Mouse (Mus musculus) kidney, postnatal 4 days (tissue): Measurements from ENCODE around the gene Psmb11.
"Not testable (repeated sequence)": the region's sequence is repeated elsewhere in the genome, so short reads cannot be mapped to it uniquely, and the experiment has no call there.

Source experiments
- DNase-seq, 2 experiments: peaks; one replicate each; pipeline ENCODE4 v3.0.0; 2021; ENCODE audit warnings: mixed read lengths in 2 of 2

Psmb11 gene

DNA sequence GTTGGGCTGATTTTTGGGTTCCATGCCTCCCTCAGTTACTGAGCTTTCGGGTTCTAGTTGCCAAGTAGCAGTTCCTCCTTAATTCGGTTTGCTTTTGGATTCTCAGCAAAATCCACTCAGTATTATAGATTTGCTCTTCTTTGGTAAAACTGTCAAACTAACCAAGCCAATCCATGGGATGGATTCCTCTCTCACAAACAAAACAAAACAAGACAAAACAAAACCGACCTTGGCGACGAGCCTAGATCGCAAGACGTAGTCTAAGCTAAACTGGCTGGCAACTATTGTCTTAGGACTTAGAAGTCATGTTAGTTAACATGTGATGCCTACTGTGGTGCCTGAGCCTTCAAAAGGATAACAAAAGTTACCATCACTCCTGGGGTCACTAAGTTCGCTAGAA, 17.5 kb upstream of the Psmb11 start:
- DNase-seq: no peak

DNA sequence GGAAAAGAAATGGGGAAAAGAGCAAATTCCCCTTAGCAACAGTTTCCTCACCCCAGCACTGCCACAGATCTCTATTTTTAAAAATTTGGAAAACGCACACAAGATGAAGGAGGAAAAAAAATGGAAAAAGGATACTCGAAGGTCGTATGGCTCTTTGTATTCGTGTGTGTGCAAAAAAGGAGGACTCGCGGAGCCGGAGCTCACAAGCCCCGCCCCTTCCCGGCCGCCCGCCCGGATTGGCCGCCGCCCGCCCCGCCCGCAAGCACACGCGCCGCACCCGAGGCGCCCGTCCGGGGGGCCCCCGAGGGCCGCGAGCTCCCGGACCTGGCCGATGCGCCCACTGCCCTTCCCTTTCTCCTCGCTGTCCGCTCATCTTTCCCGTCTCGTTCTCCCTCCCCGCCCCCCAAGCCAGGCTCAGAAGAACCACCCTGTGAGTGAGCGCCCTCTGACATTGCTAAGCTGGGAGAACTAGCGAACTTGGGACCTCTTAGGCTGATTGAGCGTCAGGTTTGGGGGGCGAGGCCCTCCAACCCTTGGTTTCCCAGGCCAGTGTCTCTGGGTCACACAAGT, 15.4 kb upstream of the Psmb11 start, which contains the start of gene 4931414P19Rik:
4931414P19Rik (minus strand) TSS at position 242 of the 570 bp plus-strand sequence.
- DNase-seq: peak; percentile 91 to 95

DNA sequence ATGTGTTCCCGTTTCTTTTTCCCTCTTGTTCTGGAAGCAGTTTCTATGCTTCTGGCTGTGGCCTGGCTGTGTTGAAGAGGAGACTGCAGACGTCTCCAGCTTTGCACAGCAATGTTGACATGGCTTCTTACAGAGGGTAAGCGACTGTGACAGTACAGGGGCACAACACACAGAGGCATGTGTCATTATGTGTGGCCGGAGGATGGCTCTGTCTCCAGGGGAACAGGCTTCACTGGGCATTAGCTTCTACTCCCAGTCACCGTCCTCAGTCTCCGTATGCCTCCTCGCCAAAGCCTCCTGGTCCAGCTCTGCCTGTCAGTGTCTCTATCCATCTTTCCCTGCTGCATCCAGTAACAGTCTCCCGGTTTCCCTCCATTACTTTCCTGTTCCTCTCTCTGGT, 14.0 kb upstream of the Psmb11 start:
- no peak for DNase-seq

DNA sequence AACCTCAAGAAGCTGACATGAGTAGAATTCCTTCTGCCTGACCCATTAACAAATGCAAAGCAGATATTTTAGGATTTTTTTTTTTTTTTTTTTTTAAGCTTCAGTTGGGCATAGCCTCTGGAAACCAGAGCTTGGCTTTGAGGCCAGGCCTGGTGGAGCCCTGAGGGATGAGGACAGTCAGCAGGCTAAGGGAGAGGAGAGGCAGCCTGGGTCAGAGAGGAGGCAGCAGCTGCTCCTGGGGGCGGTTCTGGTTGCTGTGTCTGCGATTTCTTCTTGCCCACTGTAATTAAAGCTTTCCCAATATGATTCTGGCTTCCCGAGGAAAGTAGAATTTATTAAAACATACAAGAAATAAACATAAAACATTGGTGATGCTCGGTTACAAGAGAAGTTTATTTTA, 12.0 kb upstream of the Psmb11 start:
- DNase-seq: no peak

DNA sequence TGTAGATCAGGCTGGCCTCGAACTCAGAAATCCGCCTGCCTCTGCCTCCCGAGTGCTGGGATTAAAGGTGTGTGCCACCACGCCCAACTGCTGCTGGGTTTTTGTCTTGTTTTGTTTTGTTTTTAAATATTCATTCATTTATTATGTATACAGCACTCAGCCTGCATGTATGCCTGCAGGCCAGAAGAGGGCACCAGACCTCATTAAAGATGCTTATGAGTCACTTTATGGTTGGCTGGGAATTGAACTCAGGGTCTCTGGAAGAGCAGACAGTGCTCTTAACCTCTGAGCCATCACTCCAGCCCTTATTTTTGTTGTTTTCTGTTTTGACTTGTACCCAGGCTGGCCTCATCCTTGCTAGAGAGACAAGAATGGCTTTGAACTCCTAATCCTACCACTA, 11.3 kb upstream of the Psmb11 start:
- peak in 1 of 2 experiments; percentile 34 for DNase-seq

DNA sequence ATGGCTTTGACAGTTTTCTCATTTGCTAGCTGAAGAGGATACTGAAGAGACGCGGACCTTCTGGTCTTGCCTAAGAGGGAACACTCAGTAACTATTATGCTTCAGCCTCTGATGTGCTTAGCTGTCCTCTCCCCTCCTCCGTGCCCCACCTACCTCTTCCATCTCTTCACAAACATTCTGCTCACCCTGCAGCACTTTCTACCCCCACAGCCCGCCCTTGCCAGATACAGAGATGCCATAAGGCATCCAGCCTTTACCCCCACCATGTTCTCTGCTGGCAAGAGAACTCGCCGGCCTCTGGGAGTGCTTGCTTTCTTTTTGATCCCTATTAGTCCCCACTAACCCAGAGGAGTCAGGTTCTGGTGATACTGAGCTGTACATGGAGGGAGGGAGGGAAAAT, 10.6 kb upstream of the Psmb11 start:
- DNase-seq: no peak

DNA sequence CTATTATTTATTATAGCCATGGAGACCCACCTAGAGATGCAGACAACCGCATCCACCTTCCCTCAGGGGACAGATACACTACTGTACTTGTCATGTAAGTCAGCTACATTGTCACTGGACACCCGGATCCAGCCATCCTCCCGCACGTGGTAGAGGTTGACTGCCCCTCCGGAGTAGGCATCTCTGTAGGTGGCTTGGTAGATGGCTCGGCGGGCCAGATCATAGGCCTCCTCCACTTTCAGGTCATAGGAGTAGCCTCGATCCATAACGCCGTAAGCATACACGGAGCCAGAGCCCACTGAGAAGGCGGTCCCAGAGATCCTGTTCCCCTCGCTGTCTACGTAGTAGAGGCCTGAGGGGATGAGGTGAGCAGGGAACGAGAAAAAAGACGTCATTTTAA, 7.1 kb upstream of the Psmb11 start:
- DNase-seq: not testable (repeated sequence)

DNA sequence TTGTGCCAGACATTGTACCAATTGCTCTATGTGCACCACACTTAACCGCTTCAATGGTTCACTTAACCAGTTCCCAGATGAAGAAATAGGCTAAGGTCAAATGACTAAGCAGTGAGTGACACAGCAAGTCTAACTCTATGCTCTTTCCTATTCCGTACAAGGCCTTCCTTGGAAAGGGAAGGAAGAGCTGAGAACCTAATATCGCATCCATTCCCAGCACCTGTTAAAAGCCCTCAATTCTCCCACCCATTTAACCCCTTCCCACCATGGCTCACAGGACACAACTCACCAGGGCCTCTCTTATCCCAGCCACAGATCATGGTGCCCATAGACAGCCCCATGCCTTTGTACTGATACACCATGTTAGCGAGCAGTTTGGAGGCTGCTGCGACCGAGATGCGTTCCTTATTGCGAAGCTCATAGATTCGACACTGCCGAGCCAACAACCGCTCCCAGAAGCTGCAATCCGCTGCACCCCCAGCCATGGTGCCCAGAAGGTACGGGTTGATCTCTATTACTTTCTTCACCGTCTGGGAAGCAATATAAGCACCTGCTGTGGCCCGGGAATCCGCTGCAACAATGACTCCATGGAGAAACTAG, 4.9 kb upstream of the Psmb11 start:
- DNase-seq: no peak

DNA sequence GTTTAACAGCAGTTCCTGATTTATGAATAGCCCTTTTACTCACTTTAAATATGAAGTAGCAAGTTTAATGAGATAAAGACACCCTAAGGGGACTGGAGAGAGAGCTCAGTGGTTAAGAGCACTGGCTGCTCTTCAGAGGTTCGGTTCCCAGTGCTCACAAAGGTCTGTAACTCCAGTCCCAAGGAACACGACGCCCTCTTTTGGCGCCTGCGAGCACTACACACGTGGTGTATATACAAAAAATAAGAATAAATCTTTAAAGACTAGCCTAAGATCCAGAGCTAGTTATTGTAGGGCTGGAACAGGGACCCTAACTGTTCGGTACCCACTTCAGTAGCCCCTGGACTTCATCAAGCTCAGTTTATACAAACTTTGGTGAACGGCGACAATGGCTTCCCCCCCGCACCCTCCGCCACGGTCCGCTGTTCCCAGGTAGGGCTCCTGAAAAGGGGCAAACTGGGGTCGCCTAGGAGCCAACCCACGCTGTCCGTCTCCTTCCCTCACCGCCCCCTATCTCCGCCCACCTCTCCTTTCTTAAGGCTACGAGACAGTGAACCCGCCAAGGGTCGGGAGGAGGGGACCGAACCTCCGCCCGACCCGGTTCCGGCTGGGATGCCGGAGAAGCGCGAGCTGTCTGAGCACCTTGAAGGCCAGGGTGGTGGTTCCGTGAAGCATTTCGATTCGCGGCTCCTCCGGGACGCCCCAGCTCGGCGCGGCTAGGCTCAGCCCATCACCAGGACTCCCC, 3.9 kb upstream of the Psmb11 start:
- peak; percentile 41 to 54 for DNase-seq

DNA sequence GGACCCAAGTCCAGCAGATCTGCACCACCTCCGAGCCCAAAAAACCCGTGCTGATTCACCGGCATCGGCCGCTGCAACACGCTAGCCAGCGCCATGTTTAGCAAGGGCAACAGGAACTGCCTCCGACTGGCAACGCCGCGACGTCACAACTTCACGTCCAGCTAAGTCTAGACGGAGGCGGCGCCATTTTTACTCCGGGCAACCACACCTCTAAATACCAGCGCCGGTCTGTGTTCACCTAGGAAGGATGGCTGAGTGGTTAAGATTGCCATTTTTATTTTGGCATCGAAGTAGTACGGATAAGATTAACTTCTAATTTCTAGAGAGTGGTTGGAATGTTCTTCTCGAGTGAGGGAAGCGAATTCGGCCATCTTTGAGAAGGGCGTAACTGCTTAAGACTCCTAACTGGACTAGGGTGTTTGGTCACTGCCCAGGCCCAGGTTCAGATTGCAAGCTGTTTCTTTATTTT, 3.3 kb upstream of the Psmb11 start, which contains the start of gene Psmb5:
Psmb5 (minus strand) TSS at position 126 of the 469 bp plus-strand sequence.
- DNase-seq: peak; percentile 91 to 95

DNA sequence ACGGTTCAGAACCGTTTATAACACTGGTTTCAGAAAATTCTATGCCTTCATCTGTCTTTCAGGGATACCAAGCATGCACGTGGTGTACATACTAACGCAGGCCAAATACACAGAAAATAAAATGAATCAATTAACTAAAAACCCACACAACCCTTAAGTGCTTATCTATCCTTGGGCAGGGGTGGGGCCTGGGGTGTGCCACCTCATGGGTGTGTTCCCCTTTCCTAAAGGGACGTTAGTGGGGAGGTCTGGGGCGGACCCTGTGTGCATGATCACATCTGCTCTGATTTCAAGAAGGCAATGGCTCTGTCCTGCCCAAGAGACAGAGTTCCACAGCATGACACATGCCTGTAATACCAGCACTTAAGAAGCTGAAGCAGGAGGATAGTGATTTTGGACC, 2.1 kb downstream of the Psmb11 start:
- DNase-seq: no peak

DNA sequence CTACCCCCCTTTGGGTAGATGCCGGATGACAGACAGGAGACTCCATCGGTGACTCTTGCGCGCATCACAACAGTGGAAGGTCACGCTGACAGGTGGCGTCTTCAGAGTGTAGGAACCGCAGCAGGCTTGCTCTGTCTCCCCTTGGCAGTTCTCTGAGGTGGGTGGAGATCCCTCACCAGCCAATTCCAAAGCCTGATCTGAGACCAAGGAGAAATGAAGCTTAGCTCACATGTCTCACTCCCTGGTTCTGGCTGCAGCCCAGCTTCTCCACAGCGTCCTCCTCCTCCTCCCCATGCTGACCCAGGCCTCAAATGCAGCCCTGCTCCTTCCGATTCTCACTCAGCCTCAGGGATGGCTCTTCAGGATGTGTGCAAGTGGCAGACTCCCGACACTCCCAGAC, 3.7 kb downstream of the Psmb11 start:
- no peak for DNase-seq

DNA sequence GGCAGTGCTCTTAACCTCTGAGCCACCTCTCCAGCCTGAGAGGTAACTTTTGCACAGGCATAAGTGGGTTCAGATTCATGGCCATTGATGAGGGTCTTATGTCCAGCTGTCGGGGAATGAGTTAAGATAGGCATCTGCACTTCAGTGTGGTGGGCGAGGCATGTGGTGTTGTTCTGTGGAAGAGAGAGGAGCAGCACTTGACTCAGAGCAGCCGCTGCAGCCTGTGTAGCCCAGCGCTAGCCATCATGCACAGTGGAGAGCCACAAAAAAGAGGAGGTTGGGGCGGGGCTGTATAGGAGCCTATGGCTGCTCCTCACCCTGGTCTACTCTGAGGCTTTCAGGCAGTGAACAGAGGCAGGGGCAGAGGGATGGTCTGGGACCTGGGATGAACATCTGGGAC, 6.9 kb downstream of the Psmb11 start:
- no peak for DNase-seq

DNA sequence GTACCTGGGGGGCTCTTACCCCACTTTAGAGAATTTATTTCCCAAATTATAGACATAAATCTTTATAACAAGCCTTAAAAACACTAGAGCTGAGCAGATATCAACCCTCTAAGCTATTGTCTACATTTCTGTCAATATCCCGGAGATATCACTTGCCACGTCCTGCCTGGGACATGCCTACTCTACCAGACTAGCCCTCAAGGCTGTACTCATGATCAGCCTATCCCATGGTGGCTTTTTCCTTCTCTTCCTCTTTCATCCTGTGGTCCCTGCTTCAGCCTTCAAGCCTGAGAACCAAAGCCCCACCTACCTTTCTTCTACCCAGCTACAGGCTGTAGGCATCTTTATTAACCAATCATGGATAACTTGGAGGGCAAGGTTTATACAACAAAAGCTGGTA, 8.6 kb downstream of the Psmb11 start:
- DNase-seq: no peak

DNA sequence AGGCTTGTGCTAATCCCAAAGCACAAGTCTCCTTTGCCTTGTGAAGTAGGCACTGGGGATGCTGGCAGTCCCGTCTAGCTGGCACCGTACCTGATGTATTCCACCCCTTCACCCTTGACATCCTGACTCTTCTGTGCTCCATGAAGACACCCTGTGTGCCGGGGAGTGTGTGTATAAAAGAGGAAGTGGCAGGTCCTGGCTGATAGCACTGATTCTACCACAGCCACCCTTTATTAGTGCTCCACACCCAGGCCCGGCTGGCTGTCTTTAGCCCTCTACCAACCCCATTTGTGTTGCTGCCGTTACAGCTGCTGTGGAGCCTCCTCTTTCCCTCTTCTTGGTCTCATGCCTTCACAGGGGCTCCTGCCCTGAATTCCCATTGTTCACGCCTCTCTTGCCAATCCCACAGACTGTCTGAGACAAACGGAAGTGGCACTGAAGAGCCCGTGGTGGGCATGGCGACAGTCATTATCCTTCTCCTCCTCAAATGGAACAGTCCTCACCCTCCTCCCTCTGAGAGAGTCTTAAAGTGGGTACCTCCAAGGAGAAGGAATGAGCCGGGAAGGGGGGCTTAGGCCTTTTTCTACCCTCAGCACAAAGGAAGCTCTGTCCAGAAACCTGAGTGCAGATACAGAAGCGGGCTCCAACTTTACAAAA, 9.5 kb downstream of the Psmb11 start:
- DNase-seq: no peak

DNA sequence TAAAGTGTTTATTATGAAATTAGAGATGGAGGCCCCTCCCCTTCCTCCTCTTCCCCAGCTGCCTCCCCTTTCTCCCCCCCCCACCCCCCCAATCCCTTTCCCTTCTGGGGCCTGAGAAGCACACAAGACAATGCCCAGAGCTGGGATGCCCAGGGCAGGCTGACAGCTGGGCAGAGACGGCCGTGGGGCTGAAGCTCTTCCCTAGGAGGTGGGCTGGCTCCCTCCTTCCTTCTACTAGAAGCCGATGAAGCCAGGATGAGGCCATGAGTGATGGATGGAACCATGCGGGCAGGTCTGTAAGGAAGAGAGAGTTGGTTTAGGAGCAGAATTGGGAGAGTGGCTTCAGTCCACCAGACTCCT, 10.0 kb downstream of the Psmb11 start:
- no peak for DNase-seq

DNA sequence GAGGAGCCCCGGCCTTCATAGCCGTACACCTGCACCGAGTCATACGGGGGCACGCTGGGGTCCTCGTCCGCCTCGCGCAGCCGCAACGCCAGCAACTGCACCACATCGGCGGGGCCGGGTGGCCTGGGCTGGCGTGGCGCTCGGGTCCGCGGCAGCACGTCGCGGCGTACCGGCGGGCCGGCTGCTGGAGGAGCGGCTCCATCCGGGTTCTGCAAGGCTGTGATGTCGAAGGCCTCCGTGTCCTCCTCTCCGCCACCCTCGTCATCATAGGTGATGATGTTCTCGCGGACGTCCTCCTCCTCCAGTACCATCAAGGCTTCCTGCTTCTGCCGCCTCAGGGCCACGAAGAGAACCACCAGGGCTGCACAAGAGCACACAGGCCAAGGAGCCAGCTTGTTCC, 11.0 kb downstream of the Psmb11 start:
- DNase-seq: no peak

DNA sequence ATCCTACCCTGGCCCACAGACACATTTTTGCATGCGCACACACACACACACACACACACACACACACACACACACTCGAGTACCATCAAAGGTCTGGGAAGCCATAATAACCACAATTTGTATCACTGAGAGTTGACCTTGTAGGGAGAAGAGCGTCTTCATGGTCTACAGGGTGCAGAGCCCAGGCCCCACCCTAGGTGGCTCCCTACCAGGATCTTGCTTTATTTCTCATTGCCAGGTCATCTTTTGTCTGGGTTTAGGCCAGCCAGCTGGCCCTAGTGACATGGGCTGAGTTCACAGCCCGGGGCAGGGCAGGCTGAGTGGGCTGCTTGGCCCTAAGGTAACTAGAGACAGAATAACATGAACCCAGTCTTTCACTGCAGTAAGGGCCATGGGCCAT, 12.9 kb downstream of the Psmb11 start:
- no peak for DNase-seq

DNA sequence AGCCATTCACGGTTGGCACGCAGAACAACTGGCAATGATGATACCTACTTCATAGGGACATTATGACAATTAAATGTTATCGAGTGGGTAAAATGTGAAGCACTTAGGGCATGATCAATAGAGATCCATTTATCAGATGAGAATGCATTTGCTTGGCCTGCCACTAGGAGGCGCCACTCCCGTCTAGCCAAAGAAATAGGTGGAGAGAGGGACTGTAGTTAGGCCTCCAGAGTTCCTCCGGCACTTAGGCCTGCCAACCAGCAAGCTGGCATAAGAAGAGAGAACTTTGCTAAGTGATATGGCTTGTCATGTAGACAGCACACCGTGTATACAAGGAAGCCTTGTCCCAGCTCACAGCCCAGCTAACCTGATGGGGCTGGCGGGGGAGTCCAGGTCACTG, 15.7 kb downstream of the Psmb11 start:
- peak; percentile 71 to 72 for DNase-seq

DNA sequence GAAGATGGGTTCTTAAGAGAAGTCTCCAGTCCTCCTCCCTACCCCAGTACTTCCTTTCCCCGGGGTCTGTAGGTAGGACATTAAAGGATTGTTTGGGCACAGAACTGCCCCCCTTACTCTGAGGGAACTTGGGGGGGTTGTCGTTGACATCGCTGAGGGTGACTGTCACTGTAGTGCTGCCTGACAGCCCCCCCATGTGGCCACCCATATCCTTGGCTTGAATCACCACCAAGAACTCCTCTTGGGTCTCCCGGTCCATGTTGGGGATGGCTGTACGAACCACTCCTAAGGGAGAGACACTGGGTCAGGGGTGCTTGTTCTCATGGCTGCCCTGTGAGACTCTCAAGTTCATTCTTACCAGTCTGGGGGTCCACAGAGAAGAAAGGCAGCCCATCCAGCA, 17.0 kb downstream of the Psmb11 start:
- DNase-seq: peak; percentile 36 to 45

DNA sequence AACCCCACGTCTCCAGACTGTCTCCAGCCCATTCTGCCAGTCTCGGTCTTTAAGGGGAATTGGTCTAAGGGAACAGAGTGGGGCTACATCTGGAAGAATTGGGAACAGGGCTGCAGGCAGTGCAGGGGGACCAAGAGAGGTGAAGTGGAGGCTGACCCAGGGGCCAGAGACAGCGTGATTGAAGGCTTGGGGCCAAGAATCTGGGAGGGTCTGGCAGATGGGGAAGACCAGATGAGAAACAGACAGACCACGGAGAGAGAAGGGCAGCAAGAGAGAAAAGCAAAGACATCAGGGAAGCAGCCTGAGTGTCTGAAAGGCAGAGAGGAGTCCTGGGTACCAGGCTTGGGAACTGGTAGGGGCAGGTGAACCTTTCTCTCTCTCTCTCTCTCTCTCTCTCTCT, 18.9 kb downstream of the Psmb11 start:
- DNase-seq: no peak

DNA sequence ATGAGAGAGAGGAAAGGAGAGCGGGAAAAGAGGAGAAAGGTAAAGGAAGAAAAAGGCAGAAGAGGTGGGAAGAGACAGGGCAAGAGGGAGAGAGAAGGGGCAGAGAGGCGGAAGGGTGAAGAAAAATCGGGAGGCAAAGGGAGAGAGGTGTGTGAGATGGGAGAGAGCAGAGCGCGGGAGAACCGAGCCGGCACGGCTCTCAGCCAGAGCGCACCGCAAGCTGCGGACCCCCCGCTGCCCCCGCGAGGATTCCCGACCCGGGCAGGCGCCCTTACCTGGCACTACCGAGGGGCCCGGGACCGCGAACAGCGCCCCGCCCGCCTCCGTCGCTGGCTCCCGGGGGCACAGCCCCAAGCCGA, 19.7 kb downstream of the Psmb11 start, which contains the start of gene Gm17606:
Gm17606 (plus strand) TSS at position 7 of the 359 bp plus-strand sequence.
- no peak for DNase-seq

DNA sequence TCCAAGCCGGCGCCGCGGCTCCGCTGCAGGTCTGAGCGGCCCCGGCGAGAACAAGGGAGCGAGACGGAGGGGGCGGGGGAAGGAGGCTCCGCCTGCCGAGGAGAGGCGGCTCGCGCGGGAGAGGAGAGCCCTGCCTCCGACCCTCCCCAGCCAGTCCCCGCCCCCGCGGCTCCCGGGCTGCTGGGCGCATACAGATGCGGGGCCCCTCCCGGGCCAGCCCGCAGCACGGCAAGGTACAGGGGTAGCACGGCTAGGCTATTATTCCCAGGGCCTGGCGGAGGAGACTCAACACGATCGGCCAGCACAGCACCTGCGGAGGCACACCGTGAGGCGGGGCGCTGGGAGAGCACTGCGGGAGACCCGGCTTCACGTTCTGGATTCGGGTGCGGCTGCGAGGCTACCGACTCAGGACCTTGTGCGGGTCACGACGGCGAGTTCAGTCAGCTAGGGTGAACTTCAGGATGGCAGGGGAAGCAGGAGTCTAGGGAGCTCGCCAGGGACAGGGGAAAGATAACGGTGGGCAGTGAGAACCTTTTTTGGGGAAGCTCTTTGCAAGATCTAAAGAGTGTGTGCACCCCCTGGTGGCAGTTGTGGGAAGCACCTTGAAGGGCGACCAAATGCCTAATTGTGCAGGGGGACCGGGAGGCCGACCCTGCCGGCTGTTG, 20.2 kb downstream of the Psmb11 start, which contains the start of gene Cdh24:
Cdh24 (minus strand) TSS at position 60 of the 665 bp plus-strand sequence.
- peak; percentile 93 to 94 for DNase-seq
